Mouse (Mus musculus) right cerebral cortex, postnatal 10 days (tissue): ENCODE measurements around the gene Olfr799.

Source experiments
- DNase-seq, 2 experiments: peaks; one replicate each; pipeline ENCODE4 v3.0.0; 2021; ENCODE audit warnings: low spot score in 2 of 2

The Olfr799 gene

DNA sequence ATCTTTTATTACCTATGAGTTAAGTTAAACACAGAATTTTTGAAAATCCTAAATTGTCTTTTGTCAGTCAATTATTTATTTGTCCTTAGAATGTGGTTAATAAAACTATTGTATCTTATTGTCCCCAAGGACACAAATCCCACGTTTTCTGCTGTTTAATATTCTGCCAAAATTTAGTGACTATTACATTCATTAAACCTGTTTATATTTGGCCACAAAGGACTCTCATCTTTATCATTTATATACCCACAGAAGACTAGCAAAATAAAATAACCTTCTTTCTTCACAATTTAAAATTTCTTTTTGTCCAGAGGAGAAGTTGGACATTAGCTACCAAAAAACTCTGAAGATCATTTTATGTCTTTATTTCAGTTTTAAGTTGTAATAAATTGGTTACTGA, at the start of gene Olfr799:
Gene Olfr799, plus strand, starts transcription at position 301 of the 400 bp plus-strand sequence.
- DNase-seq: no peak

DNA sequence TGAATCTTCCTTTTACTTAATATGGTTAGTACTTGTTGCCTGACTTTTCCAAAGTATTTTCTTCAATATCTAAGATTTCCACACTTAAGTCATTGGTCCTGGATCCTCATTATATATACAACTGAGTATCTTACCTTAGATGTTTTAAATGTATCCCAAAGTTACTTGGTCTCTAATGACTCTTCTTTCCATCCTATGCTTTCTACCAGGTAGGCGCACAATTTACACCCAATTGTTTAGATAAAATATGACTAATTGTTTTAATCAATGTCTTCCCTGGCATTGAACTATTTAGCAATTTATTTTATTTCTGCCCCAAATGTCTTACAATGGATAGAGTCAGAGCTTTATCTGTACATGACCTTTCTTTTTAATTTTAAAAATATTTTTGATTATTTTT, 24.8 kb upstream of the Olfr799 start, which contains the start of gene Olfr796:
Gene Olfr796, minus strand, starts transcription at position 101 of the 400 bp plus-strand sequence.
- DNase-seq: no peak

DNA sequence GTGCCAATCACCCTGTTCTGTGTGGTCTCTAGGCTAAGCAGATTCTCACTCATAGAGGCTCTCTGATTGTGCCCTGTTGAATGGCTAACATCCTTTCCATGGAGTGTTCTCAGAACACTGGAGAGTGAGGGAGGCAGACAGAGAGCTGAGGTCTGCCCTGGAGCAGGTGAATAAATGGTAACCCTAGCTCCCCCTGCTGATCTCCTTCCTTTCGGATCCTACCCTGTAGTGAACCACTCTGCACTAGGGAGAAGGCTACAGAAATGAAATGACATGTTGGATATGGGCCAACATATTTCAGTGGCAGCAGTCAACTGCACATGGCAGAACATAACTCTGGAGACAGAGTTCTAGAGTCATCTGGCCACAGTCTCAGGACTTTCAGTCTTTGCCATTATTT, 15.6 kb upstream of the Olfr799 start:
- no peak for DNase-seq

DNA sequence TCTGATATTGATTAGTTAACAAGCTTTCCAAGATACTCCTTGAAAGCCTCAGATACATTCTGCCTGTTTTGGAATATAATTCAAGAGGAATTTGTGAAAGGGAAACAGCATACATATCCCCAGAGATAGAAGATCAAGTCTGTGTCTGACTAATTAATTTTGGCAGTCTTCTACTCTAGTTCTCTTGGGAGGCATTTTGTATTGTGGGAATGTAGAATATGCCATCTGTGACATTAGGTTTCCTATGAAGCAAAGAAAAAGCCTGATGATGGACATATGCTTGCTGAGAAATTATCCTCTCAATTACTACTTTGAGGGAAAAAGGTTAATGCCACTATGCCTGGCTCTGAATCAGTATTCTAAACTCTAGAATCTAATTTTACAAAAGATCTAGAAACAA, 14.0 kb upstream of the Olfr799 start:
- no peak for DNase-seq

DNA sequence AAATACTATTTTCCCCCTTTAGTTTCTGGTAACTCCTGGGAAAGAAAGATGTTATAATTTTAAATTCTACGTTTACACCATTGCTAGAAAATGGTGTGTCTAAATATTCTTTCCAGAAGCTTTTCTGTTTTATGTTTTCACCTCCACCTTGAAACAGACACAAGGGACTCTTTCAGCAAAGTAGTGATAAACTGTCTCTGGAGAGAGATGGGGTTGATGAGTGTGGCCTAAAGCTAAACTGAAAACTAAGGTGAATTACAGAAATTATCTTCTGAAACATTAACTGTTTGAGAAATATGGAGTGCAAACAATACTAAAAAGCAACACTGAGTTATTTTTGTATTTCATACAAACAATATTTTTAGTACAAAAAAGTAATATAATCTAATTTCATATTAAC, 9.4 kb upstream of the Olfr799 start, which contains the start of gene Olfr798:
Gene Olfr798, minus strand, starts transcription at position 101 of the 400 bp plus-strand sequence.
- DNase-seq: no peak

DNA sequence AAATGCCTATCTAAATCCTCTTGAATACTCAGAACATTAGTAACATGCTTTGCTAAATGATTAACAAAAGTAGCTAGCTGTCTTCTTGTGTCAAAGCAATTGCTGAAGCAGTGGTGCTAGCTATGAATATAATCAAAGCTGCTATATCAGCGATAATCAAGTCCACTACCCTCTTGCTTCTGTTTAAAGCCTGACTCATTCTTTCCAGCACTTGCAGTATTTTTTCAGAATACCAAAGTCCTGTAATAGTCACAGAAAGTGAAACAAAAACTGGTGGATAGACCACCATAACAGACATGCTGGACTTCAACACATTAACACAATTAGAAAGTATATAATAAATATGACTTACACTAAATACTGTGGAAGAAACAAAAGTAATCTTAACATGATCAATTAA, 14.5 kb downstream of the Olfr799 start:
- DNase-seq: no peak

DNA sequence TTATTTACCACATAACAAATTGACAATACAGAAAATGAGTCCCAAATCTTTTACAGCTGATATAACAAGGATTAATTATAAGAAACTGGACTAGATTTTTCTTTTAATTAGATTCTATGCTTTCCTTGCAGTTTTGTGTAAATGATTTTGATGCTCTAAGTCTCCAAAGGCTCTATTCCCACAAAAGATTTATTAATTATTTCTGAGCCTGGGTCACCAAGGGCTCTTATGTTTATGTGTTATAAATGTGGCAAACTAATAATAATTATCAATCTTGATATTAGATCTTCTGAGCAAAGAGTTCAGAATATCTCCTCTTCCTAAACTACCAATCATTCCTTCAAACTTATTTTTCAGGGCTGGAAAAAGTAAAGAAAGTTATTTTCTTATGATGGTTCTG, 20.1 kb downstream of the Olfr799 start, which contains the start of gene Olfr800:
Gene Olfr800, plus strand, starts transcription at position 301 of the 400 bp plus-strand sequence.
- DNase-seq: no peak

DNA sequence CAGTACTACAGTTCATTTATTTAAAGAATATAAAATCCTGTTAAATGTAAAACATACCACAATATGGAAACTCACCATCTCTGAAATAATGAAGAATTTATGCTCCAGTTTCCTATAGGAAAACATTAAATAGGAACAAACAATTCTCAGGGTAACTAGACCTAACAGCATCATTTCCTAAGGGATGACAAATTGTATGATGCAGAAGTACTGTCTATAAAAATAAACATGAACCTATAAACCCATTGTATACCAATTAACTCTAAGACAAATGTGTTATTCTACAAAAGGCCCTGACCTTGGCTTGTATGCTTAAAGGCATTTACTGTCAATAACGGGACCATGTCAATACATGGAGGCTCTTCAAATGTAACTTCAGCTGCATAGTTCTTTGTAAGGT, 36.5 kb downstream of the Olfr799 start, which contains the start of gene Olfr801:
Gene Olfr801, minus strand, starts transcription at position 101 of the 400 bp plus-strand sequence.
- no peak for DNase-seq

DNA sequence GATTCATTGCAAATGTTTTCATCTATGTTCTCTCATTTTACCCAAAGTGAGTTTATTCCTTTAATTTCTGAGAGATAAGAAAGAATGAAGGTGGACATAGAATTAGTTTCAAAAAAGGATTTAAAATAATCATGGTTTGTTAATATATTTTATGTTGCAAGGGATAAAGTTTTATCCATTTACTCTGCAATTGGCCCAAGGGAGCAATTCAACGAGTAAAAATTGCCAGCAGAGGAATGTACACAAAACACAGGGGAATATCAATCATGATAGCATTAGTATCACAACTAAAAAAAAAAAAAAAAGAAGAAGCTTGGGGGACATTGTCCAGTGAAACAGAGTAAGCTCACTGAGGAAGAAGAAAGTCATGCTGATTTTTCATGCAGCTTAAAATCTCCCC, 50.8 kb downstream of the Olfr799 start, which contains the start of gene Olfr802:
Gene Olfr802, minus strand, starts transcription at position 101 of the 400 bp plus-strand sequence.
- DNase-seq: no peak

DNA sequence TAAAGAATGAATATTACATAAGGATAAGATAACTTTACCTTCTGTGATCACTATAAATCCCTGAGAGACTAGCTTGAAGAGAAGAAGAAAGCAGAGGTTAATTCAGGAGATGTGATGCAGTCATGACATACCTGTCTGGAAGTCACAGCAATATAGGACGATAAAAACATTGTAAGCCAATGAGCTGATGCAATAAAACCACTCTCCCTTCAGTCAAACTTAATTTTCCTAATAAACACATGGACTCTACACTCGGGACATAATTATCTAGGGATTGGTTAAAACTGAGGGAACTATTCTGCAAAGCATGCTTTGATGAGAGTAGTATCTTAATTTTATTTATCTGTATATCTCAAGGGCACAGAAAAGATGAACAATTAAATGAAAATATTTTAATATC, 56.9 kb downstream of the Olfr799 start, which contains the start of gene Olfr803:
Gene Olfr803, minus strand, starts transcription at position 101 of the 400 bp plus-strand sequence.
- no peak for DNase-seq
